Mouse (Mus musculus) bone marrow, adult 2 months (tissue): Measurements from ENCODE around the gene S100a1.

ENCODE experiments used
- CTCF ChIP-seq: fragments of 200-500 bp; IDR thresholded peaks from 2 replicates; pipeline ENCODE4 v1.5.1; 2011; ENCODE audit warnings: low read length, control low read depth; ENCODE audit not compliant: control insufficient read depth, insufficient read depth
- POLR2A ChIP-seq: fragments of 200-500 bp; IDR thresholded peaks from 2 replicates; pipeline ENCODE4 v1.6.1; 2011; ENCODE audit warnings: low read depth, mild to moderate bottlenecking, control low read depth, low read length, borderline replicate concordance; ENCODE audit not compliant: control insufficient read depth

DNA sequence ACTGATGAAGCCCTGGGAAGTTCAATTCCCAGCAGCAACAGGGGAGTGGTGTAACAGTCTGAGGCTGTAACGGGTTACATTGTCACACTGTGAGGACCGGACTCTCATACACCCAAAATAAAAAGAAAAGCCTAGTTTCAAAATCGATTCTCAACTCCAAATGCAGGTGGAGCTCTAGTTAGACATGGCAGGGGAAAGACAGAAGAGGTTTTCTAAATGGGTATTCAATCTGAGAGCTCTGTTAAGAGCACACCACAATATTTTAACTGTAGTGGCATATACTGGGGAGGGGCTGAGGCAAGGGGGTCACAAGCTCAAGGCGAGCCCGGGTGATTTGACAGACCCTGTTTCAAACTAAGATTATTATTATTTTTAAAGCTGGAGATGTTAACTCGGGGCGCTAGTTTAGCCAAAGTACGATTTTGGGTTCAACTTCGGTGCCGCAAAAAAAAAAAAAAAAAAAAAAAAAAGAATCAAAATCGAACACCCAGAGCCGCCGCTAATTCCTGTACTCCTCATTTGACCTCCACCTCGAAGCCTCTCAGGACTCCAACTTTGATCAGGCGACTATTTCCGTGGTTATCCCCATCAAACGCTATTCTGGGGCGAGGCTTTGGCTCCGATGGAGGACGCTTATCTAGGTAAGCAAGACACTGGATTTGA lies 5.8 kb downstream of the S100a1 start:
- TF ChIP-seq CTCF (no peak), POLR2A (no peak)
